Mouse (Mus musculus) kidney, postnatal 10 days (tissue): ENCODE data around the gene Pax7.
A peak's percentile ranks its signal among the peaks of the same experiment; 100 is the strongest.

Experiments
- DNase-seq: peaks from one replicate; pipeline ENCODE4 v3.0.0; 2021; ENCODE audit warnings: mixed read lengths

The Pax7 gene

GRCm38 (mm10) chr4:139830581-139831387 lies 2.5 kb downstream of the Pax7 start:
- DNase-seq = no peak

- no peak for DNase-seq
Observed at GRCm38 (mm10) chr4:139830053-139830452, 3.3 kb downstream of the Pax7 start.

- no peak for DNase-seq
Observed at GRCm38 (mm10) chr4:139828871-139829590, 4.3 kb downstream of the Pax7 start.

GRCm38 (mm10) chr4:139828283-139828678 lies 5.0 kb downstream of the Pax7 start:
- no peak for DNase-seq

- DNase-seq = no peak
Observed at GRCm38 (mm10) chr4:139827501-139828282, 5.6 kb downstream of the Pax7 start.

- no peak for DNase-seq
Observed at GRCm38 (mm10) chr4:139826231-139826630, 7.1 kb downstream of the Pax7 start.

GRCm38 (mm10) chr4:139825326-139826112 lies 7.8 kb downstream of the Pax7 start:
- DNase-seq = no peak

GRCm38 (mm10) chr4:139824572-139825325 lies 8.6 kb downstream of the Pax7 start:
- no peak for DNase-seq

- DNase-seq = no peak
Observed at GRCm38 (mm10) chr4:139823870-139824472, 9.4 kb downstream of the Pax7 start.

- no peak for DNase-seq
Observed at GRCm38 (mm10) chr4:139823138-139823869, 10.0 kb downstream of the Pax7 start.

GRCm38 (mm10) chr4:139822214-139823137 lies 10.9 kb downstream of the Pax7 start:
- DNase-seq = no peak

- peak; percentile 34 for DNase-seq
Observed at GRCm38 (mm10) chr4:139821491-139822160, 11.7 kb downstream of the Pax7 start.

GRCm38 (mm10) chr4:139821071-139821470 lies 12.3 kb downstream of the Pax7 start:
- DNase-seq = no peak

GRCm38 (mm10) chr4:139819411-139820030 lies 13.8 kb downstream of the Pax7 start:
- no peak for DNase-seq

- DNase-seq = no peak
Observed at GRCm38 (mm10) chr4:139818163-139818562, 15.2 kb downstream of the Pax7 start.

- no peak for DNase-seq
Observed at GRCm38 (mm10) chr4:139813371-139813960, 19.9 kb downstream of the Pax7 start.

GRCm38 (mm10) chr4:139811901-139812300 lies 21.4 kb downstream of the Pax7 start:
- no peak for DNase-seq

- DNase-seq = no peak
Observed at GRCm38 (mm10) chr4:139811475-139811874, 21.9 kb downstream of the Pax7 start.
